Mouse (Mus musculus) embryonic fibroblast, embryonic 13.5 days (primary cell): ENCODE results near the gene Gm20388.

Source experiments
- CTCF ChIP-seq: IDR thresholded peaks from 2 replicates; pipeline ENCODE4 v1.5.1; 2011; ENCODE audit warnings: mild to moderate bottlenecking, control low read depth, low read length, moderate library complexity, borderline replicate concordance; ENCODE audit not compliant: insufficient read depth
- POLR2A ChIP-seq: IDR thresholded peaks from 2 replicates; pipeline ENCODE4 v1.6.1; 2011; ENCODE audit warnings: low read depth, mild to moderate bottlenecking, control low read depth, low read length, moderate library complexity

DNA sequence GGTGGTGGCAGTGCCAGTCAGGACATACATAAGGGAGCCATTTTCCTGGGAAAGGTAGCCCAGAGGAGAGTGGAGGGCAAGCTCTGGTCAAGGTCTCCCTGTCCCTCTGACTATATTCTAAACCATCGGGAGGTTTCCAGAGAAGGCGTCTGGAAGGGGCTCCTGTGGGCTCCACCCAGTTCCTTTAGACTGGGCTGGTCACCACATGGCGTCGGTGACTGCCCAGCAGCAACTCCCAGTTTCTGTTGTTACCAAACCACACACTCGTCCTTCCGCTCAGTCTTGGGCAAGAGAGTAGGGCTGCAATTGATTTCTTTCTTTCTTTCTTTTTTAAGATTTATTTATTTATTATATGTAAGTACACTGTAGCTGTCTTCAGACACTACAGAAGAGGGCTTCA, 3533.5 kb downstream of the Gm20388 start:
- TF ChIP-seq POLR2A (no peak), CTCF (no peak)
